Mouse (Mus musculus): ENCODE data around the gene Klk7. TPM values are rescaled to one million over a fixed set of nuclear protein-coding genes. Genes with fewer than 3 reads are reported as not detected.

Gene Klk7
- polyA plus RNA-seq, 1 experiment from 2014 or later, result not detected

DNA sequence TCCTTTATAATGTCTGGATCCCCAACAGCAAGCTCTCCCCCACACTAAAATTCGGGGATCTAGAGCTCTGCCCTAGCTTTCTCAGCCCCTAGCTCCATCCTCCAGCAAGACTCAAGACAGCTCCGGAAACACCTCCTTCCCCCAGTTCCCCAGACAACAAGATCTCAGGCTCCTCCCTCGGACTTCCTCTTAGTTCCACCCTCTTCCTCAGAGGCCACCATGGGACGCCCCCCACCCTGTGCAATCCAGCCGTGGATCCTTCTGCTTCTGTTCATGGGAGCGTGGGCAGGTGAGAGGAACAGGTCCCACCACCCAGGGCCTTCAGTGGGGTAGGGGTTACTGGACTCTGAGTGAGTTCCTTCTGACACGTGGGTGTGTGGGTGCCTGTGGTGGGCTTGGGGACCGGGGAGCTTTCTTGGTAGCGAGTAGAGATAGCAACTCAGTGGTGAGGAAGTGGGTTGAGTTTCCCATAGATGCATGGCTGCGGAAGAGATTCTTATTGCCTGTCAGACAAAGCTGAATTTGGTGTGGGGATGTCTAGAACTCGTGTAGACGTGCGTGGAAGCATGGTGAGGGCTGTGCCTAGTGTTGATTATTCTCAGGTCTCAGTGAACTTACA lies 13.1 kb upstream of the Klk7 start:
- H3K4me2 ChIP-seq, result peak overlapping the region; percentile 90
- peaks cover 15% of the 10 kb centered on the region for H3K27me3 ChIP-seq
- no peaks in the 10 kb centered on the region for H3K36me3 ChIP-seq
- 38% methylated on average over 13 of the region's 13 CpGs for WGBS
- H3K4me1 ChIP-seq, result peaks cover 23% of the 10 kb centered on the region
- no peak overlapping the region for H3K27ac ChIP-seq
- peak; percentile 63 for ATAC-seq (replicated peaks; ENCODE audit: low FRiP score)
- H3K9ac ChIP-seq, result peak overlapping the region; percentile 46
- peak overlapping the region; percentile 60 for H3K4me3 ChIP-seq (replicated peaks)
- H3K9me3 ChIP-seq (replicated peaks), result no peaks in the 10 kb centered on the region

DNA sequence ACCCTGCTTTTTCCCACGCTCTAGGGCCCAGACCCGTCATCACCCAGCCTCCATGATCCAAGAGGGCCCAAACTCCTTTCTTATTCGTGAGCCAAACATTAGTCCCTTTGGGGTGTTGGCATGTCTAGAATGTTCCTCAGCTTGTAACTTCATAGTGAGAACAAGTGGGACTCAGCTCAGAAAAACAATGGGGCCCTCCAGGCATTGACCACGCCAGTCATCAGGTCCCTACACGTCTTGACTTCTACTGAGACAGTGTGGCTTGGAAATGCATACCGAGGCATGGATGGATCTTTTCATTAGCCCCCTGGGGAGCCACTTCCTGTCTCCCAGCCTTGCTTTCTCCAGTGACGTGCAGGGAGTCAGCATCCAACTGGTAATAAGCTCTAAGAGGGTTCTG lies 11.2 kb upstream of the Klk7 start:
- H3K4me2 ChIP-seq, result no peak overlapping the region
- H3K27ac ChIP-seq, result no peak overlapping the region
- H3K36me3 ChIP-seq, result no peaks in the 10 kb centered on the region
- H3K9ac ChIP-seq, result no peak overlapping the region
- H3K27me3 ChIP-seq, result peaks cover 15% of the 10 kb centered on the region
- ATAC-seq (replicated peaks; ENCODE audit: low FRiP score), result no peak
- H3K4me1 ChIP-seq, result peaks cover 23% of the 10 kb centered on the region
- 77% methylated on average over 7 of the region's 7 CpGs for WGBS
- H3K9me3 ChIP-seq (replicated peaks), result no peaks in the 10 kb centered on the region
- no peak overlapping the region for H3K4me3 ChIP-seq (replicated peaks)

DNA sequence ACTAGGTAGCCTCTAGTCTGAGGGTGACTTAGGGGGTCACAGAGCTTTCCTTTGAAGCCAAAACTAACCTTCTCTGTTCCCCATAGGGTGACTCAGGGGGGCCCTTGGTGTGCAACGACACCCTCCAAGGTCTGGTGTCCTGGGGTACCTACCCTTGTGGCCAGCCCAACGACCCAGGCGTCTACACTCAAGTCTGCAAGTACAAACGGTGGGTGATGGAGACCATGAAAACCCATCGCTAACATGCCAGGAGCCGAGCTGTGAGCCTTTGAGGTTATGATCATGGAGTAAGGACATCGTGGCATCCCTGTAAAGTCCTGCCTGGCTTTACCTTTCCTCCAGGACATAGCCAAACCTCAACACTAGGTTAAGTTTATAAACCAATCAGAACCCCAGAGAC lies 4.1 kb downstream of the Klk7 start:
- ATAC-seq (replicated peaks; ENCODE audit: low FRiP score), result no peak
- 89% methylated on average over 7 of the region's 7 CpGs for WGBS
- Histone ChIP-seq H3K9ac (no peak overlapping the region), H3K4me3 (replicated peaks) (no peak overlapping the region), H3K4me2 (no peak overlapping the region), H3K27ac (no peak overlapping the region), H3K9me3 (replicated peaks) (no peaks in the 10 kb centered on the region), H3K27me3 (no peaks in the 10 kb centered on the region), H3K36me3 (no peaks in the 10 kb centered on the region), H3K4me1 (no peaks in the 10 kb centered on the region)

DNA sequence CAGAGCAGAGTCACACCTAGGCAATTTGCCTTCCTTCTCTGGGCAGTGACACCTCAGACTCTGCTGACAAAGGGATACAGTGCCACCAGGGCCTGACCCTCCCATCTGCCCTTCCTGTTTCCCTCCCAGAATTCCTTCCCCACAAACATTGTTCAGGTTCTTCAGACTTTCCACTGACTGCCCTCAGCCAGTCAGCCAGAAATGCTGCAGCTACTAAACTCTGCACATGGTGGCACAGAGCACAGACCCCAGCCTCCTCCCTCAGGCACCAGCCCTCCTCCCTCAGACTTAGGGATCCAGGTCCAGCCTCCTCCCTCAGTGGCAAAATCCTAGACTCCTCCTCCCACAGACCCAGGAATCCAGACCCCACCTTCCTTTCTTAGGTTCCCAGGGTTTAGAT lies 5.7 kb downstream of the Klk7 start:
- Histone ChIP-seq H3K9ac (no peak overlapping the region), H3K9me3 (replicated peaks) (no peaks in the 10 kb centered on the region), H3K4me2 (no peak overlapping the region), H3K4me3 (replicated peaks) (no peak overlapping the region), H3K27me3 (no peaks in the 10 kb centered on the region), H3K27ac (no peak overlapping the region), H3K4me1 (no peaks in the 10 kb centered on the region), H3K36me3 (no peaks in the 10 kb centered on the region)
- peak; percentile 54 for ATAC-seq (replicated peaks; ENCODE audit: low FRiP score)

DNA sequence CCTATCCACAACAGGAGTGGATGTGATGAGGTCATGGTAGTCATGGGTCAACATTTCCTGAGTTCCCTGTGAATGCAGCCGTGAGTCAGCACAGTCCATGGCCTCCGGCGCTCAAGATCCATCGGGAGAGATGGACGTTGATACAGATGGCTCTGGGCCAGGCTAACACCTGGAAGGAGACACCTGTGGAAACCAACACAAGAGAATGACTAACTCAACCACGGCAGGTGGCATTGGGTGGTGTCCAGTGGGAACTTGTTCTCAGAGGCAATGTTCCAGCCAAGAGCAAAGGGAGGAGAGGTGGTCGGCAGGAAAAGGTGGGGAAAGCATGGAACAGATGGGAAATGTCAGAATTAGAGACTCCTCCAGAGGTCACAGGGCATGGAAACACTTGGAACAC lies 10.5 kb downstream of the Klk7 start:
- Histone ChIP-seq H3K4me3 (replicated peaks) (no peak overlapping the region), H3K4me1 (no peaks in the 10 kb centered on the region), H3K9me3 (replicated peaks) (no peaks in the 10 kb centered on the region), H3K36me3 (no peaks in the 10 kb centered on the region), H3K9ac (no peak overlapping the region), H3K27me3 (no peaks in the 10 kb centered on the region), H3K27ac (no peak overlapping the region), H3K4me2 (no peak overlapping the region)
- no peak for ATAC-seq (replicated peaks; ENCODE audit: low FRiP score)
- 85% methylated on average over 7 of the region's 7 CpGs for WGBS

DNA sequence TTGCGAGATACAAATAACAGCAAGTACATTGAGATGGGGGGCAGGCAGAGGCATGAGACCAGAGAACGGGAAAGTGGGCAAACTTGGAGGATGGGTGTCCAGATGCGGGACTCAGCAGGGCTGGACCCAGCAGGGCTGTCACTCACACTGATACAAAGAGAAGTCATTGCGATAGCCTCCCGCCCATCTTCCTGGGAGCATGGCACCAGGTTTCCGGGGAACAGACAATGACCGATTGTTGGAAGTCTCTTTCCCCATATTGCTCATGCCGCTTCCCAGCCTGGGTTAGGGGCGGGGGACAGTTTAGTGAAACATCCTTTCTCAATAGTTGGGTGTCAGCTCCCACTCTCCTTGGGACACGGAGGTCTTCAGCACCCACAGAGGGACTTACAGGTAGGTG lies 13.1 kb downstream of the Klk7 start, which contains the start of gene Klk6:
Gene Klk6, plus strand, starts transcription at position 301 of the 400 bp plus-strand sequence.
- no peaks in the 10 kb centered on the region for H3K9me3 ChIP-seq (replicated peaks)
- H3K9ac ChIP-seq, result no peak within 1 kb of the TSS
- no peak for ATAC-seq (replicated peaks; ENCODE audit: low FRiP score)
- 83% methylated on average over 10 of the region's 10 CpGs for WGBS
- H3K36me3 ChIP-seq, result no peaks in the 10 kb centered on the region
- no peak within 1 kb of the TSS for H3K4me3 ChIP-seq (replicated peaks)
- H3K4me1 ChIP-seq, result no peaks in the 10 kb centered on the region
- H3K27me3 ChIP-seq, result no peaks in the 10 kb centered on the region
- no peak within 1 kb of the TSS for H3K4me2 ChIP-seq
- no peak within 1 kb of the TSS for H3K27ac ChIP-seq

DNA sequence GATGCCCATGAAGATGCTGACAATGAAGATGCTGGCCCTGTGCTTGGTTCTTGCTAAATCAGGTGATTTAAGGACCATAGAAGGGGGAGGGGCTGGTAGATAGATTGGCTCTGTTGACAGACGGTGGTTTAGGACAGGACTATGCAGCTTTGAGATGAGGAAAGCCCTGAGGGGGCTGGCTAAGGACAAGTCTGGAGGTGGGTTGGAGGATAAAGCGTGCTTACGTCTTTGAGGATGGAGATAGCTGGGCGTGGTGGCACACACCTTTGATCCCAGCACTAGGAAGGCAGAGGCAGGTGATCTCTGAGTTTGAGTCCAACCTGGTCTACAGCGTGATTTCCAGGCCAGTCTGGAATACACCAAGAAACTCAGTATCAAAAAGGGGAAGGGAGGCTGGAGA lies 15.0 kb downstream of the Klk7 start:
- Histone ChIP-seq H3K27me3 (no peaks in the 10 kb centered on the region), H3K27ac (no peak overlapping the region), H3K4me1 (no peaks in the 10 kb centered on the region), H3K36me3 (no peaks in the 10 kb centered on the region), H3K9ac (no peak overlapping the region), H3K4me2 (no peak overlapping the region), H3K4me3 (replicated peaks) (no peak overlapping the region), H3K9me3 (replicated peaks) (no peaks in the 10 kb centered on the region)
- 89% methylated on average over 5 of the region's 5 CpGs for WGBS
- no peak for ATAC-seq (replicated peaks; ENCODE audit: low FRiP score)

DNA sequence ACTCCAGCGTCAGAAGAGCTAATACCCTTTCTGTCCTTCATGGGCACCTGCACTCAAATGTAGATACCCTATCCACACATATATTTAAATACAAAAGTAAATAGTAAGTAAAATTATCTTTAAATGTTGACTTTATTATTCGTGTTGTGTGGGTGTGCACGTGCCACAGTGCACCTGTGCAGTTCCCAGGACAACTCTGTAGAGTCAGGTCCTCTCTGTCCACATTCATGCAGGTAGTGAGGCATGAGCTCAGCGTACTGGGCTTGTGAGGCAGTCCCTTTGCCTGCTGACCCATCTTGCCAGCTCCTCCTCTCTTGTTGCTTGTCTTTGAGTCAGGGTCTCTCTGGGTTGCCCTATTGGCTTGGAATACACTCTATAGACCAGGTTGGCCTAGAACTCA lies 16.6 kb downstream of the Klk7 start:
- Histone ChIP-seq H3K4me1 (no peaks in the 10 kb centered on the region), H3K4me2 (no peak overlapping the region), H3K4me3 (replicated peaks) (no peak overlapping the region), H3K27ac (no peak overlapping the region), H3K9ac (no peak overlapping the region), H3K27me3 (no peaks in the 10 kb centered on the region), H3K36me3 (no peaks in the 10 kb centered on the region), H3K9me3 (replicated peaks) (no peaks in the 10 kb centered on the region)
- WGBS, result 84% methylated on average over 4 of the region's 4 CpGs
- ATAC-seq (replicated peaks; ENCODE audit: low FRiP score), result no peak

DNA sequence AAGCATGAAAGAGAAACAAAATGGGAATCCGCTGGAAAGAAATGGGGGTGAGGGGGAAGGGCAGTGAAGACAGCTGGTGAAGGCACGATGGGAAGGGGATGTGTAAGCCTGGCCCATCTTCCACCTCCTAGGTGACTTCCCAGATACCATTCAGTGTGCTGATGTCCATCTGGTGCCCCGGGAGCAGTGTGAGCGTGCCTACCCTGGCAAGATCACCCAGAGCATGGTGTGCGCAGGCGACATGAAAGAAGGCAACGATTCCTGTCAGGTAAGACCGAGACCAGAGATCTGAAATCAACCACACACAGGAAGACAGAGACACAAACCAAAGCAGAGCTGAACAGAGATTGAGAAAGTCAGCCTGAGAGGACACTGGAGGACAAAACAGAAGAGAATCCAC lies 17.9 kb downstream of the Klk7 start:
- H3K36me3 ChIP-seq, result no peaks in the 10 kb centered on the region
- WGBS, result 87% methylated on average over 8 of the region's 8 CpGs
- H3K4me2 ChIP-seq, result no peak overlapping the region
- no peaks in the 10 kb centered on the region for H3K4me1 ChIP-seq
- H3K27ac ChIP-seq, result no peak overlapping the region
- no peak overlapping the region for H3K4me3 ChIP-seq (replicated peaks)
- H3K9ac ChIP-seq, result no peak overlapping the region
- no peaks in the 10 kb centered on the region for H3K27me3 ChIP-seq
- no peaks in the 10 kb centered on the region for H3K9me3 ChIP-seq (replicated peaks)
- ATAC-seq (replicated peaks; ENCODE audit: low FRiP score), result no peak

DNA sequence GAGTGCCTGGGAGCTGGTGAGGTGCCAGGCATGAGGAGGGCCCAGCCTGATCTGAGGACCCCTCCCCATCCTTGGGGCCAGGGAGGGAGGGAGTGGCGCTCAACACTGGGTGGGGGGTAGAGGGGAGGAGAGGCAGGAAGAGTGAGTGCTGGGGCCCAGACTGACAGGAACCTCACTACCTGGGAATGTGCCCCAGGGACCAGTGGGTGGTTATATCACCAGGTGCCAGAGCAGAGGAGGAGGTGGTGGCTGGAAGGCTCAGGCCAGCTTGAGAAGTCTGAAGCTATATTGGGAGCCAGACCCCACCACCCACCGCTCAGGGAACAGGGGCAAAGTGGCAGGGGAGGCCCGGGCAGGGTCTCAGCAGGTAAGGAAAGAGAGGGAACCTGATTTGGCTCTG lies 30.6 kb downstream of the Klk7 start, which contains the start of gene Klk5:
Gene Klk5, plus strand, starts transcription at position 271 of the 400 bp plus-strand sequence.
- Histone ChIP-seq H3K4me2 (no peak within 1 kb of the TSS), H3K4me3 (replicated peaks) (no peak within 1 kb of the TSS), H3K27ac (no peak within 1 kb of the TSS), H3K27me3 (no peaks in the 10 kb centered on the region), H3K9ac (no peak within 1 kb of the TSS), H3K9me3 (replicated peaks) (no peaks in the 10 kb centered on the region), H3K4me1 (no peaks in the 10 kb centered on the region), H3K36me3 (no peaks in the 10 kb centered on the region)
- WGBS, result 52% methylated on average over 3 of the region's 3 CpGs
- ATAC-seq (replicated peaks; ENCODE audit: low FRiP score), result no peak

DNA sequence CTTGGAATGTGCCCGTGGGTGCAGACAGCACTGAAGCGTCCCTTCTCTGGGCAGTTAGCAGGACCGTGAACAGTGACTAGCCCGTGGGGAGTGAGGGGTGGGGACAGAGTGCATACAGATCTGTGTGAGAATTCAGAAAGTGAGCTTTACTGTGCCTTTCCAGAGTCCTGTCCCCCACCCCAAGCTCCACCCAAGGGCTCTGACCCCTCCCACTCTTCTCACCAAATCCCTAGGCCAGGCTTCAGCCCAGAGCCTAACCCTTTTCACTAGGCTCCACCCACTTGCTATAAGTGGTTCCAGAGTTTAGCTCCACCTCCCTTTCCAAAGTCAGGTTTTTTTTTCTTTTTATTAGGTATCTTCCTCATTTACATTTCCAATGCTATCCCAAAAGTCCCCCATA lies 32.7 kb downstream of the Klk7 start:
- no peaks in the 10 kb centered on the region for H3K36me3 ChIP-seq
- WGBS, result 91% methylated on average over 4 of the region's 4 CpGs
- no peaks in the 10 kb centered on the region for H3K4me1 ChIP-seq
- H3K4me3 ChIP-seq (replicated peaks), result no peak overlapping the region
- no peaks in the 10 kb centered on the region for H3K27me3 ChIP-seq
- H3K27ac ChIP-seq, result no peak overlapping the region
- no peak overlapping the region for H3K4me2 ChIP-seq
- H3K9ac ChIP-seq, result no peak overlapping the region
- no peak for ATAC-seq (replicated peaks; ENCODE audit: low FRiP score)
- H3K9me3 ChIP-seq (replicated peaks), result no peaks in the 10 kb centered on the region

DNA sequence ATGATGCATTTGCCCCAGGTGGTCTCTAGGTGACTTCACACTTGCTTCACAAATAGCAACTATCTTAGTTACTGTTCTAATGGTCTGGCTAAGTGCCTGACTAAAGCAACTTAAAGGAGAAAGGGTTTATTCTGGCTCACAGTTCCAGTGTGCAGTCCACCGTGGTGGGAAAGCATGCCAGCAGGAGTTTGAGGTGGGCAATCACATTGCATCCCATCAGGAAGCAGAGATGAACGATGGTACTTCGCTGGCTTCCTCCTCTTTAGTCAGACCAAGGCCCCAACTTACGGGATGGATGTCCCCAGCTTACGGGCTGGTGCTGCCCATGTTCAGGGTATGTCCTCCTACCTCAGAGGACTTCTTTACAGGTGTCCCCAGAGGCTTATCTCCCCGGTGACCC lies 40.5 kb downstream of the Klk7 start:
- no peaks in the 10 kb centered on the region for H3K27me3 ChIP-seq
- no peak overlapping the region for H3K9ac ChIP-seq
- no peaks in the 10 kb centered on the region for H3K9me3 ChIP-seq (replicated peaks)
- whole genome bisulfite sequencing, result 87% methylated on average over 6 of the region's 6 CpGs
- H3K27ac ChIP-seq, result no peak overlapping the region
- H3K4me3 ChIP-seq (replicated peaks), result no peak overlapping the region
- no peak overlapping the region for H3K4me2 ChIP-seq
- no peaks in the 10 kb centered on the region for H3K36me3 ChIP-seq
- ATAC-seq (replicated peaks; ENCODE audit: low FRiP score), result no peak
- no peaks in the 10 kb centered on the region for H3K4me1 ChIP-seq

DNA sequence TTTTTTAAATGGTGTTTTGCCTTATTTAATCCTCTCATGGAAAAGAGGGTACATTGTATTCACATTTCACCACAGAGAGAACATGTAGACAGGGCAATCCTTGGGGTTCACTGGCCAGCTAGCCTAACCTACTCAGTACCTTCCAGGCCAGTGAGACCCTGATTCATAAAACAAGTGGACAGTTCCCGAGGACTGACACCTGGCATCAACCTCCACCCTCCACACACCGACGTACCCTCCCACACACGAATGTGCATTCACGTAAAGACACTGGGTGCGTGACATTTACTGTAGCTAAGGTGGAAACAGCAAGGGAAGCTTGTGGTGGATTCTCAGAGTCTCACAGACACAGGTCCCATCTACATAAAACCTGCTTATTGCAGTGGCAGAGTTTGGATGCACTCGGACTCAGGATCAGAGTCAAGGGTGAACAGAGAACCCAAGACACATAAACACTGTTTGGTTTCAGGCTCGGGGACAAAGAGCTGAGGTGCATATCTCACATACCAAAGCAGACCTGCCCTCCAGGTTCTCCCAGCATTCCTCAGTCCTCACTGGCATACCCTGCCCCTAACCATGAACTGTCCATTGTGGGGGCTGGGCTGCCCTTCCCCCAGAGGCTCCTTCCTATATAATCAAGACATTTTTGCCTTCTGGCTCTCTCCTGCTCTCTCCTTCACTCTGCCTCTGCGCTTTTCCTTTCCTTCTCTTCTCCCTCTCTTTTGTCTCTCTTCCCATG lies 43.7 kb downstream of the Klk7 start:
- H3K27me3 ChIP-seq, result no peaks in the 10 kb centered on the region
- WGBS, result 61% methylated on average over 9 of the region's 9 CpGs
- H3K4me3 ChIP-seq (replicated peaks), result no peak overlapping the region
- H3K27ac ChIP-seq, result no peak overlapping the region
- no peaks in the 10 kb centered on the region for H3K36me3 ChIP-seq
- ATAC-seq (replicated peaks; ENCODE audit: low FRiP score), result no peak
- no peaks in the 10 kb centered on the region for H3K9me3 ChIP-seq (replicated peaks)
- H3K4me2 ChIP-seq, result no peak overlapping the region
- no peak overlapping the region for H3K9ac ChIP-seq
- no peaks in the 10 kb centered on the region for H3K4me1 ChIP-seq
